Comparison of ENCODE assay signal across 9 mouse cellular contexts in the genomic region with DNA sequence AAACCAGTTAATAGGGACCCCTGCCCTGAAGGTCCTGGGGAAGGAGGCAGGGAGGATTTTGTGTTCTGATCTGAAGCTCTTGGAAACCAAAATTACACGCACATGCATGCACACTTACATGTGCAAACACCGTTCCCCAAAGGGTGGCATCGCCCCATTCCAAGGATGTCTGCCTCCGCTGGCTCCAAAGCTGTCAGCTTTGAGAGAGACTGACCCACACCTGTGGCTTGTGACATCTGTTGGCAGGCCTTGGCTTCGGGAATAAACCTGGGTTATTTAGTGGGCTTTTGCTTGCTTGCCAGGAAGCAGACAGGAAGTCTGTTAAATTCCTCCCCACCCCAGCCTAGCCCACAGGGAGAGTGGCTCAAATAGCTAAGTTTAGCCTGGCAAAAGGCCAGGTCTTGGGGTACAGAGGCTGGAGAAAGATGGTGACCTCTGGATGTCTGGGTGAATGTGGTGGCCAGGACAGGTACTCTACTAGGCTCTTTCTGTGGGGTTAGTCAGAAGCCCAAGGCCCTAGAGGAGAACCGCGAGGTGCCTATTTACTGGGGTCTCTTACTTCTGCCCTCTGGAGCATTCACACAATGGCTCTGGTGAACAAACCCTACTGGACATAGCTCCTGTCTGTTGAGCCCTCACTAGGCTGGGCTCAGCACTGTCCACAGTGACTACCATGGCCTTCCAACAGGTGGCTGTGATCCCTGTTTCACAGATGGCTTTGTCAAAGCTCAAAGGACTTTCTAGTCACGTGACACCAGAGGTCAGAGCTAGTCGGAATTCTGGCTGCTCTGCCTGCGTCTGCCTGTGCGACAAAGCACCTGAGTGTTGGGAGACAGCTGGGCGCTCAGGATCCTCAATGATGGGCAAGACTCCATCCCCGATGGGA. TPM values are rescaled to one million over a fixed set of nuclear protein-coding genes. Genes with fewer than 3 reads are reported as not detected.
A peak's percentile ranks its signal among the peaks of the same experiment; 100 is the strongest.
DNase-seq lines count a peak whose midpoint lies in the region; ATAC-seq and TF ChIP-seq lines count a peak whose summit lies in the region.
"Had no signal": no experiment of that assay in that cellular context is flagged by ENCODE, and none has a peak within 500 bp of the region (broad histone marks: within the 10 kb centered on the region; RNA-seq: fewer than 3 reads in every experiment).

No protein-coding gene starts in this region.

- 60% methylated on average over 13 of the region's 13 CpGs for WGBS in heart, embryonic 11.5 days (ENCODE audit: insufficient replicate concordance)

- no peaks in the 10 kb centered on the region for H3K27me3 ChIP-seq in C2C12 (ENCODE audit: control insufficient read depth, insufficient read depth, insufficient read length)
- H3K27me3 ChIP-seq in heart, embryonic 11.5 days (ENCODE audit: control insufficient read depth, insufficient read depth, low read length), result no peaks in the 10 kb centered on the region

- peak overlapping the region; percentile 73 for H3K27ac ChIP-seq in heart, embryonic 11.5 days (ENCODE audit: low read depth, low read length)
- H3K27ac ChIP-seq: liver, embryonic 14.5 days had no signal

- H3K79me2 ChIP-seq in C2C12 (ENCODE audit: control insufficient read depth, insufficient read depth), result peaks cover 97% of the 10 kb centered on the region

- ATAC-seq in heart, embryonic 11.5 days (replicated peaks; ENCODE audit: insufficient number of reproducible peaks, low FRiP score, low TSS enrichment), result 0 out of 2 replicates have a peak, but pooled peaks have one; percentile 53

- H3K9me3 ChIP-seq in heart, embryonic 11.5 days (replicated peaks; ENCODE audit: control insufficient read depth, low read length), result no peaks in the 10 kb centered on the region

- H3K4me3 ChIP-seq in C2C12 (ENCODE audit: insufficient read depth, poor library complexity, severe bottlenecking), result no peak overlapping the region
- H3K4me3 ChIP-seq in heart, embryonic 11.5 days (ENCODE audit: low read depth, low read length), result no peak overlapping the region

- H3K4me2 ChIP-seq in heart, embryonic 11.5 days, result peak overlapping the region; percentile 20; the same call in 1 of the 2 replicates

- H3ac ChIP-seq in C2C12 (ENCODE audit: control insufficient read depth, insufficient read length, low read depth), result no peak overlapping the region

- DNase-seq in embryo, embryonic 10.5 days (ENCODE audit: low spot score), result peak; percentile 18
- DNase-seq in embryo, embryonic 9.5 days (ENCODE audit: extremely low spot score), result no peak
- peak; percentile 80 for DNase-seq in kidney, postnatal 10 days
- no peak for DNase-seq in left cerebral cortex, adult 8-10 months (ENCODE audit: low spot score in 2 of 2)
- DNase-seq in right cerebral cortex, postnatal 4 days, result no peak
- no peak for DNase-seq in gastrocnemius, postnatal 4 days (ENCODE audit: low spot score in 2 of 2)

- TF ChIP-seq CTCF in C2C12 (IDR thresholded peaks at IDR 0.05; ENCODE audit: control insufficient read depth, insufficient read depth, insufficient read length), result no peak

- peaks cover 39% of the 10 kb centered on the region for H3K4me1 ChIP-seq in heart, embryonic 11.5 days (ENCODE audit: control insufficient read depth, insufficient read depth, low read length)

- H3K36me3 ChIP-seq in C2C12 (ENCODE audit: control insufficient read depth, insufficient read depth), result peaks cover 78% of the 10 kb centered on the region
- peaks cover 2% of the 10 kb centered on the region for H3K36me3 ChIP-seq in heart, embryonic 11.5 days (ENCODE audit: control insufficient read depth, insufficient read depth, low read length)

- no peak overlapping the region for H3K9ac ChIP-seq in heart, embryonic 11.5 days (ENCODE audit: low read depth, low read length)
- H3K9ac ChIP-seq: liver, embryonic 14.5 days had no signal

- peaks cover 80% of the 10 kb centered on the region for H3K79me3 ChIP-seq in C2C12 (ENCODE audit: low read depth)

TF ChIP-seq in C2C12, 6 proteins besides CTCF, POLR2A, EP300 and RAD21:
- TF ChIP-seq USF1 (IDR thresholded peaks at IDR 0.05; ENCODE audit: low read depth) (peak; percentile 69), MYOD1 (IDR thresholded peaks at IDR 0.05; ENCODE audit: control insufficient read depth, insufficient read length, low read depth) (peak; percentile 58), FOSL1 (IDR thresholded peaks at IDR 0.05; ENCODE audit: insufficient read depth, low read length, poor library complexity, severe bottlenecking) (no peak), MAX (IDR thresholded peaks at IDR 0.05) (no peak), CEBPB (IDR thresholded peaks at IDR 0.05; ENCODE audit: low read depth) (no peak), MYOG (IDR thresholded peaks at IDR 0.05; ENCODE audit: control insufficient read depth, extremely low read depth, insufficient read length) (no peak)

RNA-seq across cellular contexts. Expression of a gene that starts 16.5 kb away (rescaled TPM):
- polyA plus RNA-seq in C2C12 (2012; fragmentation: generic; extraction: Trizol), result 0.07 TPM
- polyA plus RNA-seq in heart, embryonic 11.5 days (2014; fragmentation: Nextera tagmentation; extraction: Ambion mirVana), result 0.08 TPM in 1 of 2 replicates, not detected in the other
- total RNA-seq in left cerebral cortex, adult 8-10 months (2022), result 1 to 10 TPM in 2 of 4 experiments, under 1 TPM in 2; 0.46 to 1.2 (median 0.99) TPM
- under 1 TPM in 1 of 2 experiments, not detected in 1; 0.32 TPM for total RNA-seq in gastrocnemius, postnatal 4 days (2021)

RNA-seq across cellular contexts. Expression of a gene that starts 16.5 kb away (rescaled TPM):
- 66.5 TPM for polyA plus RNA-seq in C2C12 (2012; fragmentation: generic; extraction: Trizol)
- 13.2 and 16.9 TPM in 2 replicates for polyA plus RNA-seq in heart, embryonic 11.5 days (2014; fragmentation: Nextera tagmentation; extraction: Ambion mirVana)
- 1 to 10 TPM in 2 of 4 experiments, under 1 TPM in 2; 0.74 to 1.7 (median 1.2) TPM for total RNA-seq in left cerebral cortex, adult 8-10 months (2022)
- total RNA-seq in gastrocnemius, postnatal 4 days (2021), result 1 to 10 TPM; 2.9 to 4.3 TPM

RNA-seq across cellular contexts. Expression of a gene that starts 34.9 kb away (rescaled TPM):
- not detected for polyA plus RNA-seq in C2C12 (2012; fragmentation: generic; extraction: Trizol)
- polyA plus RNA-seq in heart, embryonic 11.5 days (2014; fragmentation: Nextera tagmentation; extraction: Ambion mirVana), result 0.16 and 0.18 TPM in 2 replicates
- total RNA-seq in left cerebral cortex, adult 8-10 months (2022), result under 1 TPM; 0.15 to 0.39 (median 0.36) TPM
- not detected for total RNA-seq in gastrocnemius, postnatal 4 days (2021)
- polyA plus RNA-seq: liver, embryonic 14.5 days had no signal

RNA-seq across cellular contexts. Expression of a gene that starts 37.2 kb away (rescaled TPM):
- polyA plus RNA-seq in C2C12 (2012; fragmentation: generic; extraction: Trizol), result 2.6 TPM
- polyA plus RNA-seq in heart, embryonic 11.5 days (2014; fragmentation: Nextera tagmentation; extraction: Ambion mirVana), result 0.82 and 1.3 TPM in 2 replicates
- total RNA-seq in left cerebral cortex, adult 8-10 months (2022), result 1 to 10 TPM; 1.5 to 2.6 (median 2.2) TPM
- total RNA-seq in gastrocnemius, postnatal 4 days (2021), result 1 to 10 TPM; 1.3 to 1.9 TPM

RNA-seq across cellular contexts. Expression of a gene that starts 47.8 kb away (rescaled TPM):
- polyA plus RNA-seq in C2C12 (2012; fragmentation: generic; extraction: Trizol), result 272 TPM
- polyA plus RNA-seq in heart, embryonic 11.5 days (2014; fragmentation: Nextera tagmentation; extraction: Ambion mirVana), result 82.6 and 84.0 TPM in 2 replicates
- total RNA-seq in left cerebral cortex, adult 8-10 months (2022), result 10 to 100 TPM; 47.5 to 55.8 (median 51.4) TPM
- 10 to 100 TPM; 30.0 to 34.3 TPM for total RNA-seq in gastrocnemius, postnatal 4 days (2021)

Comparison
In these comparisons a context has a peak if more than half of its experiments do, and no peak if none do; other contexts are left out.
1. DNase-seq: peak in embryo, embryonic 10.5 days (single experiment) and kidney, postnatal 10 days (single experiment); none in embryo, embryonic 9.5 days (single experiment), left cerebral cortex, adult 8-10 months (0 of 2), right cerebral cortex, postnatal 4 days (single experiment) and gastrocnemius, postnatal 4 days (0 of 2).